In the genomic region with DNA sequence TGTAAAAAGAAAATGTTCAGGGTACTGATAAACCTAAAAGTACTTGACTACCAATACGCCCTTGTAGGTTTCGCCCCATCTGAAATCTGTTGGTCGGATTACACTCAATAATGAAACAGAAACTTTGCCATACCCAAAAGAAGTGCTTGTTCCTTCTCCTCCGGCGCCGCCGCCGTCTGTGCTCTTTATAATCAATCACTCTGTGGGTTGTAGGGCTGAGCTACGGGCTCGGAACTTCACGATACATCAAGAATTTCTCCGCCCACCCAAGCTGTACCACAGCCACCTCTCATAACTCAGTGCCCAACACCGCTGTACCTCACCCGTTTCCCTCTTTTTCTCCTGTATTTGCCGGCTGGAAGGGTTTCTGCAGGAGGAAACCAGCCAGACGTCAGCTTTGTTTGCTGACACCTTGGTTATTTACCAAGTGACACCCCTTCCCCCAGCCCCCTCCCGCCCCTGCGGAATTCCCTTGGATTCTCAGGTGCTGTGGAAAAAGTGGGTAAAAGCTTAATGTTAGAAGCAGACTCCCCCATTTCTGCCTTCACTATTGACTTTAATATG, we compare ENCODE assay signal across 9 mouse cellular contexts. TPM values are rescaled to one million over a fixed set of nuclear protein-coding genes. Genes with fewer than 3 reads are reported as not detected.
DNase-seq lines count a peak whose midpoint lies in the region; ATAC-seq lines count a peak whose summit lies in the region.
"Had no signal": no experiment of that assay in that cellular context is flagged by ENCODE, and none has a peak within 500 bp of the region (broad histone marks: within the 10 kb centered on the region; RNA-seq: fewer than 3 reads in every experiment).

No protein-coding gene starts in this region.

- no peak for ATAC-seq in heart, embryonic 11.5 days (replicated peaks; ENCODE audit: insufficient number of reproducible peaks, low FRiP score, low TSS enrichment)
- ATAC-seq in hindbrain, embryonic 12.5 days (ENCODE audit: low FRiP score): no peak
- ATAC-seq in cerebellum, adult (ENCODE audit: insufficient number of reproducible peaks, low FRiP score, low TSS enrichment): no peak

- intact Hi-C loops in heart, postnatal 14 days (cut with DNase I): no loop called here

- H3K9me3 ChIP-seq in heart, embryonic 11.5 days (replicated peaks; ENCODE audit: control insufficient read depth, low read length): no peaks in the 10 kb centered on the region
- H3K9me3 ChIP-seq in hindbrain, embryonic 12.5 days (replicated peaks): no peaks in the 10 kb centered on the region
- H3K9me3 ChIP-seq: G1E had no signal

- no peaks in the 10 kb centered on the region for H3K36me3 ChIP-seq in heart, embryonic 11.5 days (ENCODE audit: control insufficient read depth, insufficient read depth, low read length)
- no peaks in the 10 kb centered on the region for H3K36me3 ChIP-seq in hindbrain, embryonic 12.5 days
- H3K36me3 ChIP-seq: G1E had no signal

- 0 out of 2 replicates have a peak, but pooled peaks cover 4% of the 10 kb centered on the region for H3K27me3 ChIP-seq in heart, embryonic 11.5 days (ENCODE audit: control insufficient read depth, insufficient read depth, low read length)
- peaks cover 23% of the 10 kb centered on the region for H3K27me3 ChIP-seq in hindbrain, embryonic 12.5 days

- H3K4me1 ChIP-seq in heart, embryonic 11.5 days (ENCODE audit: control insufficient read depth, insufficient read depth, low read length): no peaks in the 10 kb centered on the region
- no peaks in the 10 kb centered on the region for H3K4me1 ChIP-seq in hindbrain, embryonic 12.5 days

- peak overlapping the region; percentile 70 for H3K4me2 ChIP-seq in heart, embryonic 11.5 days
- peak overlapping the region; percentile 40 for H3K4me2 ChIP-seq in hindbrain, embryonic 12.5 days (replicated peaks)

- H3K4me3 ChIP-seq in heart, embryonic 11.5 days (ENCODE audit: low read depth, low read length): peak overlapping the region; percentile 37
- H3K4me3 ChIP-seq in hindbrain, embryonic 12.5 days: peak overlapping the region; percentile 16; the same call in 1 of the 2 replicates

- no peak overlapping the region for H3K27ac ChIP-seq in heart, embryonic 11.5 days (ENCODE audit: low read depth, low read length)
- no peak overlapping the region for H3K27ac ChIP-seq in hindbrain, embryonic 12.5 days

- 6% methylated on average over 18 of the region's 18 CpGs for WGBS in heart, embryonic 11.5 days (ENCODE audit: insufficient replicate concordance)
- 14% methylated on average over 18 of the region's 18 CpGs for WGBS in hindbrain, embryonic 12.5 days

- H3K9ac ChIP-seq in heart, embryonic 11.5 days (ENCODE audit: low read depth, low read length): peak overlapping the region; percentile 46; the same call in 1 of the 2 replicates
- no peak overlapping the region for H3K9ac ChIP-seq in hindbrain, embryonic 12.5 days

- DNase-seq in heart, postnatal 14 days: no peak
- peak; percentile 34 for DNase-seq in brain, adult 2 months (ENCODE audit: low read depth, low spot score)
- DNase-seq in mesoderm, embryonic 11.5 days (ENCODE audit: low read depth, low spot score): peak; percentile 65
- DNase-seq in cerebellum, adult 9-10 months: no peak
- no peak for DNase-seq in cerebellum, postnatal 14 days

RNA-seq across cellular contexts. Expression of gene Gm11549, which starts 10.4 kb away (rescaled TPM):
- polyA plus RNA-seq in heart, embryonic 11.5 days (2014; fragmentation: Nextera tagmentation; extraction: Ambion mirVana): 0.14 and 0.16 TPM in 2 replicates
- not detected for total RNA-seq in heart, postnatal 14 days (2021)
- polyA plus RNA-seq in hindbrain, embryonic 12.5 days (2016; fragmentation: Nextera tagmentation; extraction: Ambion mirVana): 0.17 and 0.36 TPM in 2 replicates
- polyA plus RNA-seq: G1E had no signal

RNA-seq across cellular contexts. Expression of gene Exosc9, which starts 20.3 kb away (rescaled TPM):
- polyA plus RNA-seq in heart, embryonic 11.5 days (2014; fragmentation: Nextera tagmentation; extraction: Ambion mirVana): 56.4 and 58.5 TPM in 2 replicates
- 10 to 100 TPM; 19.6 to 21.5 TPM for total RNA-seq in heart, postnatal 14 days (2021)
- 73.4 and 82.6 TPM in 2 replicates for polyA plus RNA-seq in hindbrain, embryonic 12.5 days (2016; fragmentation: Nextera tagmentation; extraction: Ambion mirVana)

RNA-seq across cellular contexts. Expression of gene Ccna2, which starts 39.9 kb away (rescaled TPM):
- polyA plus RNA-seq in heart, embryonic 11.5 days (2014; fragmentation: Nextera tagmentation; extraction: Ambion mirVana): 205 and 212 TPM in 2 replicates
- 10 to 100 TPM in 1 of 2 experiments, 1 to 10 TPM in 1; 7.7 to 13.6 TPM for total RNA-seq in heart, postnatal 14 days (2021)
- 132 and 138 TPM in 2 replicates for polyA plus RNA-seq in hindbrain, embryonic 12.5 days (2016; fragmentation: Nextera tagmentation; extraction: Ambion mirVana)

RNA-seq across cellular contexts. Expression of gene 1810062G17Rik, which starts 56.3 kb away (rescaled TPM):
- 1.5 TPM in 2 replicates for polyA plus RNA-seq in heart, embryonic 11.5 days (2014; fragmentation: Nextera tagmentation; extraction: Ambion mirVana)
- under 1 TPM; 0.24 to 0.74 TPM for total RNA-seq in heart, postnatal 14 days (2021)
- polyA plus RNA-seq in hindbrain, embryonic 12.5 days (2016; fragmentation: Nextera tagmentation; extraction: Ambion mirVana): 0.52 and 0.56 TPM in 2 replicates
- polyA plus RNA-seq: G1E had no signal

RNA-seq across cellular contexts. Expression of gene Anxa5, which starts 56.4 kb away (rescaled TPM):
- polyA plus RNA-seq in heart, embryonic 11.5 days (2014; fragmentation: Nextera tagmentation; extraction: Ambion mirVana): 316 and 392 TPM in 2 replicates
- total RNA-seq in heart, postnatal 14 days (2021): 100 to 1,000 TPM; 166 to 168 TPM
- polyA plus RNA-seq in hindbrain, embryonic 12.5 days (2016; fragmentation: Nextera tagmentation; extraction: Ambion mirVana): 121 and 133 TPM in 2 replicates

Comparison
In these comparisons a context has a peak if more than half of its experiments do, and no peak if none do; other contexts are left out.
1. DNase-seq: peak in brain, adult 2 months (single experiment) and mesoderm, embryonic 11.5 days (single experiment); none in heart, postnatal 14 days (0 of 2), cerebellum, adult 9-10 months (single experiment) and cerebellum, postnatal 14 days (0 of 2).